ENCODE assay signal across 14 mouse cellular contexts in the genomic region with DNA sequence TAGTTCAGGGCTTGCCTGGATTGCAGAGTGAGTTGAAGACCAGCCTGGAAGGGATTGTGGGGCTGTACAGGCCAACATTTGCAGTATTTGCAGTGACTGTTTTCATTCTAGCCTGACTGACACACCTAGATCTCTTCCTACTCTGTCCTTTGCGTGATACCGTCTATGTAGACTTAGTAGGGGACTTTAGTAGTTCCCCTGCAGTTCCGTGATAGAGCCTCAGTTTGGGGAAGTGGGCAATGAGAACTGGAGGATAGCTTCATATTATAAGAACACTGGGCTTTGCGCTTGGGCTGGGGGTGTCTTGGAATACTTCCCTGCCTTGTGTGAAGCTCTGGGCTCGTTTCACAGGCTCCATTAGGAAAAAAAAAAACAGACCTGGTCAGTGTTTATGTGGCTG.
"Had no signal": no experiment of that assay in that cellular context is flagged by ENCODE, and none has a peak within 500 bp of the region (broad histone marks: within the 10 kb centered on the region; RNA-seq: fewer than 3 reads in every experiment).

No protein-coding gene starts in this region.

- H3K9ac ChIP-seq: liver, embryonic 13.5 days; liver, embryonic 15.5 days; liver, postnatal 0 days; lung, embryonic 14.5 days; midbrain, embryonic 12.5 days; neural tube, embryonic 12.5 days had no signal

- H3K4me2 ChIP-seq: liver, embryonic 13.5 days; liver, embryonic 15.5 days; lung, embryonic 14.5 days; midbrain, embryonic 12.5 days; neural tube, embryonic 12.5 days had no signal

- H3K4me3 ChIP-seq: liver, embryonic 13.5 days; liver, embryonic 15.5 days; megakaryocyte, embryonic 14.5 days; midbrain, embryonic 12.5 days; neural tube, embryonic 12.5 days had no signal

- DNase-seq: liver, embryonic 13.5 days; liver, postnatal 0 days; lung, postnatal 10 days; midbrain, embryonic 14.5 days; right cerebral cortex, postnatal 14 days; thymus, adult 18-20 months; thymus, postnatal 25 days; thymus, postnatal 4 days had no signal

- H3K9me3 ChIP-seq: liver, embryonic 13.5 days; liver, embryonic 15.5 days; megakaryocyte, embryonic 14.5 days; midbrain, embryonic 12.5 days; neural tube, embryonic 12.5 days had no signal

- H3K27me3 ChIP-seq: liver, embryonic 13.5 days; liver, embryonic 15.5 days; megakaryocyte, embryonic 14.5 days; midbrain, embryonic 12.5 days; neural tube, embryonic 12.5 days had no signal

- ATAC-seq: liver, postnatal 0 days had no signal

- H3K27ac ChIP-seq: liver, embryonic 13.5 days; liver, embryonic 15.5 days; macrophage; midbrain, embryonic 12.5 days; neural tube, embryonic 12.5 days had no signal

- H3K4me1 ChIP-seq: liver, embryonic 13.5 days; liver, embryonic 15.5 days; midbrain, embryonic 12.5 days; neural tube, embryonic 12.5 days had no signal
